Mouse (Mus musculus): ENCODE measurements around the gene Mstn.
A peak's percentile ranks its signal among the peaks of the same experiment; 100 is the strongest.

The Mstn gene

DNA sequence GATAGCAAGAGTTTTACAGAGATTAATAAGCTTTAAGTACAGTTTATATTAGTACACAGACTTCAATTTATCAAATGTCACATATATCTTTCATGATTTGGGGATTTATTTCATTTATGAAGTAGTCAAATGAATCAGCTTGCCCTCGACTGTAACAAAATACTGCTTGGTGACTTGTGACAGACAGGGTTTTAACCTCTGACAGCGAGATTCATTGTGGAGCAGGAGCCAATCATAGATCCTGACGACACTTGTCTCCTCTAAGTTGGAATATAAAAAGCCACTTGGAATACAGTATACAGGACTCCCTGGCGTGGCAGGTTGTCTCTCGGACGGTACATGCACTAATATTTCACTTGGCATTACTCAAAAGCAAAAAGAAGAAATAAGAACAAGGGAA is at the start of gene Mstn:
TSS of gene Mstn (plus strand) at position 301 of the 400 bp plus-strand sequence.
- DNase-seq (ENCODE audit: low spot score in 2 of 2): no peak

DNA sequence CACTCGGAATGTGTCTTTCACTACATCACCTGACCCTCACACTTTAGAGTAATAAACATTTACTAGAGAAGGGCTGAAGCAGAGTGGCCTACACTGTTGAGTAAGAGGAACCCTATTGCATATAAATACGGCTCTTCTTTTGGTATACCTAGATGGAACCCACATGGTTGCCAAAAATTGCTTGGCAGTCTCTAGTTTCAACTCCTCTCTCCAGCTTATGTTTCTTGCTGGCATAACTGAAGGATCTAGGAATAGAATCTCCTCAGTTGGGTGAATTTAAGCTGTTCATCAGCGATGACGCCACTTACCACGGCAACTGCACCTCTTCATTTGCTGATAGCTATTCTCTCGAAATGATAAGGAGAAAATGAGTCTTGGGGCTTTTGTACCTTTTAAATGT is 46.7 kb upstream of the Mstn start:
- DNase-seq (ENCODE audit: low spot score in 2 of 2): peak in 1 of 2 experiments; percentile 57

DNA sequence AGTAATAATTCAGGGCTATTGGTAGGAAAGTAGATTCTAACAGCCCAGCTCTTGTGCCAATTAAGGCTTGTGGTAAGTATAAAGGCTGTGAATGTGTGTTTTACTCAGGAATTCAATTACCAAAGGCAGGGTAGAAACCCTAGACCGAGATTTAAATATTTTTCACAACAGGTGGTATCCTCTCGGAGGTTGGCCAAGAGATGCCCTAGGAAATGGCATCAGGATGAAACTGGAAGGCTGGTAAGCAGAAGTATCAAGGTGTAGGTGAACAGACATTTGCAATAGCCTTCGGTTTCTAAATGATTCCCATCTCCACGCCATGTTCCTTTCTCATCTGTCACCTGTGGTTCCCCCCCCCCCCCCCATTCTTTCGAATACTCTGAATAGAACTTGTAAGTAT is 45.8 kb upstream of the Mstn start:
- no peak for DNase-seq (ENCODE audit: low spot score in 2 of 2)

DNA sequence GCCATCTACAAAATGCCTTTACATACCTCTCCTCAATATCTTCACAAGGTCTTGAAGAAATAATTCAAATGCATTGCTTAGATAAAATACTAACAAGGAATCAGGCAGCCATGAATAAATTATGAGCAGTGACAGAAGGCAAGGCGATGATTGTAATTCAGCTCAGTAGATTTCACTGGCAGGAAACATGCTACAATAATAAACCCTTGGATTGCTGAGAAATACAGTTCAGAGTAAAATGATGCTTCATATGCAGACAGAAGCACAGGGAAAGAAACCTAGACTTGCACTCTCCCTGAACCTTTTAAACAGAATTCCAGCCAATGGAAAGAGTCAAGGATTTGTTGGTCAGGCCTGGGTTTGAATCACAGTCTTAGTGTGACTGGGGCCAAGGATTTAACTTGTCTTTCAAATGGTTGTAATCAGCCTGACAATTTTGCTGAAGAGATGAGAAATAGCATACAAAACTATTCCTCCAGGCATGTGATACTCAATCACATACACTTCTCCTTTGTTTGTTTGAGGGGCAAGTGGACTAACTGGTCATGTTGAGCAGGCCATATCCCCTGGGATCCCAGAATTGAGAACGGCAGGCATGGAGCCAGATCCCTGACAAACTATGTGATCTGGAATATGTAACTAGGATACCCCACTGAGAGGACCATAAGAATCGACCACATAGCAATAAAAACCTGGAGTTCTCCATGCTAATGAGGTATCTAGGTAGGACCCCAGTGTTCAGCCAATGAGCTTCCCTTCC is 42.5 kb upstream of the Mstn start:
- no peak for DNase-seq (ENCODE audit: low spot score in 2 of 2)

DNA sequence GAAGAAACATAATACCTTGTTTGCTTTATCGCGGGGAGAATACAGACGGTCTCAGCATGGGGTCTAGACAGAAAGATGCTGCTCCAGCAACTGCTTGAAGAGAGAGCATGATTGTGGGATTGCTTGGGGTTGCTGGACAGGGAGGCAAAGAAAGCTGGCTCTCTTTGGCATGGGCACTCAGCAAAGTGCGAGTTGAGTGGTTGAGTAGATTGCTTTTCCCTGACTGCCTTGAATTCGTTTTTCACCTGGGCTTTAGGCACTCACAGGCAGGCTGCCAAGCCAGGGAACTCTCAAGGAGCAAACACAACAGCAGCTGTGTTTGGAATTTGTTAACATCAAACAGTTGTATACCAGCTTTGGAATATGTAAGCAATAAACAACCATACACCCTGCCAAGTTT is 41.4 kb upstream of the Mstn start, which contains the start of gene 1700019D03Rik:
TSS of gene 1700019D03Rik (minus strand) at position 101 of the 400 bp plus-strand sequence.
- DNase-seq (ENCODE audit: low spot score in 2 of 2): no peak

DNA sequence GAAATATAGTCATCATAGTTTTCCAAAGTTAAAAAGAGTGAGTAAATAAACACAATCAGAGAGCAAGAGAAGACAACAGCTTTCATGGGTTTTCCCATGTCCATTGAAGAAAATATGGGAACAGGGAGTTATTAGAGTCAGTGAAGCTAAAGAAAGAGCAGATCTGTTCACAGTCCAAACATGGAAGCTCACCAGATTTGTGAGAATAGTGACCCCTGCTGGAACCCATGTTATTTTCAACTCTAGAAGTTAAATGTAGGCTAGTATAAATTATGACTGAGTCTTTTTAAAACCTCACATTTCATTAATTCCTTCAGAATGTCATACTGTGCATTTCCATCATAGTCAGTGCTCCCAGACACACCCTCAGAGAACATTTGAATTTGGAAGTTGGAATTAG is 28.9 kb upstream of the Mstn start:
- peak in 1 of 2 experiments; percentile 32 for DNase-seq (ENCODE audit: low spot score in 2 of 2)

DNA sequence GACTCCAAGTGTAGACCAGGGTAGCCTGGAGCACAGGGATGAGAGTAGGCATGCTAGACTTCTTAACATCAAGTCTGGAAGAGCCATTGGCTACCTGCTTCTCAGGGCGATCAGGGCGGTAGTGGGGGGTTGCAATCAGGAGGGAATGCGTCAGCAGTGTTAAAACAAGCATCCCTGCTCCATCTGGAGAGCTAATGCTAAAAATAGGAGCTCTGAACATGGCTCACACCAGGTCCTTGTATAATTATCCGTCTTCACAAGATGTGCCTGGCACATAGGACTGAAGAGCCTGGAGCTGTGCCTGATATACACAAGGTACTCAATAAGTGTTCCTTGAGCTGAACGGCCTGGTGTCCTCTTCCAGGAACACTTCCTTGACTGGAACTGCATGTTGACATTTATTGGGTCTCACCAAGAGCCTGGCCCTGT is 24.0 kb upstream of the Mstn start:
- DNase-seq (ENCODE audit: low spot score in 2 of 2): no peak

DNA sequence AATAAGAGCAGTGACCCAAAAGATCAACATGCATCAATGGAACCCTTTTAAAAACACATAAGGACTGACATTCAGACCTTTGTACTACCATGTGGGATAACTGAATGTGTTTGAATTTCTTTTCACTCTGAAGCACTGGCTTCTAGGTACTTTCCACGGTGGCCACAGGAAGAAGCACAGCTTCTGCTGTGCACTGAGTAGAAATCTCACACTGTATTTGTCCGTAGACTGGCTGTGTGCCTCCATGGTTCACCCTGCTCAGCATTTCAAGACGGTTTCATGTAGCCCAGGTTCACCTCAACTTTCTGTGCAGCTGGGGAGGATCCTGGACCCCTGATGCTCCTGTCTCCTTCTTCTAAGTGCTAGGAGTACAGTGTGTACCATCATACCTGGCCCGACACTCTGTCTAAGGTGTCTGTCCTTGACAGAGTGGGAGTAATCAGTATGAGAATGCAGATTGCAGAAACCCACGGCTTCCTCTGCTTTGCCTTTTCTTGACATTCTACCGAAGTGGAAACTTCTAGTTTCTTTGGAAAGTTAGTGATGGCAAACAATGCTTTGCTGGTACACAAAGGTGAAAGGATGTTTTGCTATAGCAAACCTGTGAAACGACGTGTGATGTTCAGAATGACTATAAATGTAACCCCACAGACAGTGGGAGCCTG is 11.5 kb upstream of the Mstn start:
- DNase-seq (ENCODE audit: low spot score in 2 of 2): no peak

DNA sequence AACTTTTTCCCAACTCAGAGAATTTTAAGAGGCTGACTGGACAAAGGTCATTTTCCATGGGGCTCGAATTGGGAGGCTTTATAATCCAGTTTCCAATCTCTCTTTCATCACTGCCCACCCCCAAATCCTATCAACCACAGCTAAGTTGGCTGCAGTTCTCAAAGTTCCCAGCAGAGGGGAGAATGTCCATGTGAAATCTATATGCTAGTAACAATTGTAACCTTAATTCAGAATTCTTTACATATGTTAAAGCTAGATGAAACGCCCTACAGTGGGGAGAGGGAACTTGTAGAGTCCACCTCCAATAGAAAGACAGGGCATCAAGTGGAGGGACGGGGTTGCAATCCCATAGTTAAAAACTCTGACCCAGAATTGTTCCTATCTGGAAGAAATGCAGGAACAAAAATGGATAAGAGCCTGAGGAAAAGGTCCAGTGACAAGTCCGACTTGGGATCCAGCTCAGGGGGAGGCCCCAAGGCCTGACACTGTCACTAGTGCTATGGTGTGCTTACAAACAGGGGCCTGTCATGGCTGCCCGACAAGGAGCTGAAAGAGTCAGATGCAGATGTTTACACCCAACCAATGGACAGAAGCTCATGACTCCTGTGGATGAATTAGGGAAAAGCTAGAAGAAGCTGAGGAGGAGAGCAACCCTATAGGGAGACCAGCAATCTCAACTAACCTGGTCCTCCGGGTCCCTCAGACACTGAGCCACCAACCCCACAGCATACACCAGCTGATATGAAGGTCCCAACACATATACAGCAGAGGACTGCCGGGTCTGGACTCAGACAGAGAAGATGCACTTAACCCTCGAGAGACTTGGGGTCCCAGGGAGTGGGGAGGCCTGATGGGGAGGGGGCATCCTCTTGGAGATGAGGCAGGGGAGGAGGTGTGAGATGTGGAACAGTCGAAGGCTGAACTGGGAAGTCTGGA is 8.1 kb upstream of the Mstn start:
- peak; percentile 71 to 76 for DNase-seq (ENCODE audit: low spot score in 2 of 2)

DNA sequence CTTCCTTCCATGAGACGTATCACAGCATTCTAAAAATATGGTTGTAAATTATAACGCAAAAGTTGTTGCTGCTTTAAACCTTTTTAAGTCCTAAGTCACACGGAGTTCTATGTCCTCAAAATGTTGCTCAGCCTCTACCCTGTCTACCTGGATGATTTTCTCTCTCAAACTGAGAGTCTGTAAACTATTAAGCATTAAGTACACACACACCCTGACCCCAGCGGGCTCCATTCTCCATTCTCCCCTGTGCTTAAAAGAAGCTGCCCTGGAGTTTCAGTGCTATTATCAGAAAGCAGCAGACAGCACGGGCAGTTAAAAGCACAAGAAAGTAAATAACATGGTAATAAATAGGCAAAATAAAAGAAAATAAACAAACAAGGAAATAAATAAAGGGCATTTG is 2.3 kb upstream of the Mstn start:
- DNase-seq (ENCODE audit: low spot score in 2 of 2): no peak

DNA sequence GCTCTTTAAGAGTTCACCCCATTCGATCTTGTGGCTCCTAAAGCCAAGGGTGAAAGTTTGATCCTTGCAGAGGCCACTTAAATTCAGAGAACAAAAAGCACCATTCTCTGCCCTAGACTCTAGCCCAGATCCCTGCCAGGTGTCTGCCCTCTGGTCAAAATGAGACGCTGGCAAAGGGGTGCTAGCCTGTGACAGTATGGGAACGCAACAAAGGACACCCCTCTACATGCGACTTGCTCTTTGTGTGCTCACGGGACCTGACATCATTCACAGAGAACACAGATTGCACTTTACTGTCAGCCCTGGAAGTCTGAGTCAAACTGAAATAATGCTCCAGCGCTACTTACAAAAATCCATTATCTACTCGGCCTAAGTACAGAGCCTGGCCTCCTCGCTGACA is 941 bp upstream of the Mstn start:
- no peak for DNase-seq (ENCODE audit: low spot score in 2 of 2)

DNA sequence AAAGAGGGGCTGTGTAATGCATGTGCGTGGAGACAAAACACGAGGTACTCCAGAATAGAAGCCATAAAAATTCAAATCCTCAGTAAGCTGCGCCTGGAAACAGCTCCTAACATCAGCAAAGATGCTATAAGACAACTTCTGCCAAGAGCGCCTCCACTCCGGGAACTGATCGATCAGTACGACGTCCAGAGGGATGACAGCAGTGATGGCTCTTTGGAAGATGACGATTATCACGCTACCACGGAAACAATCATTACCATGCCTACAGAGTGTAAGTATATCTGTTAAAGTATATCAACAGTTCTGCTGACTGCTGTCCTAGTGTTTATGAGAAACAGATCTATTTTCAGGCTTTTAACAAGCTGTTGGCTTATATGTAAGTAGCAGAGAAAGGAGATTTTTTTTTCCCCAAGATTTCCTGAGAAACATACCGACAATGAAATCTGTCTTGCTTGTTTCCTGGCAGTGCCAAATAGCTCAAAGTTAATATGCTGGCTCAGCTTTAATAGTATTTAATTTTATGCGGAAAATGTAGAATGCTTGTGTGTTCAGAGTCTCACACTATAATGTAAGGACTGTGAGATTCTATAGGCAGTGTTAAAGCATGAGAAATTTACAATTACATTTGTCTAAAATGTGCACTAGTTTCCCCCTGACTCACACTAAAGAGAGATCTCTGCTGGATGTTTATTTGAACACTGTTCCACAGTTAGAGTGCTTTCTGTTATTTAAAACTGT is 600 bp downstream of the Mstn start:
- DNase-seq (ENCODE audit: low spot score in 2 of 2): peak; percentile 27 to 60

DNA sequence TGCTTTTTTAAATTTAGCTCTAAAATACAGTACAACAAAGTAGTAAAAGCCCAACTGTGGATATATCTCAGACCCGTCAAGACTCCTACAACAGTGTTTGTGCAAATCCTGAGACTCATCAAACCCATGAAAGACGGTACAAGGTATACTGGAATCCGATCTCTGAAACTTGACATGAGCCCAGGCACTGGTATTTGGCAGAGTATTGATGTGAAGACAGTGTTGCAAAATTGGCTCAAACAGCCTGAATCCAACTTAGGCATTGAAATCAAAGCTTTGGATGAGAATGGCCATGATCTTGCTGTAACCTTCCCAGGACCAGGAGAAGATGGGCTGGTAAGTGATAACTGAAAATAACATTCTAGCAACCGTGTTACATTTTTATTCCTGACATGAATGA is 2.5 kb downstream of the Mstn start:
- DNase-seq (ENCODE audit: low spot score in 2 of 2): no peak

DNA sequence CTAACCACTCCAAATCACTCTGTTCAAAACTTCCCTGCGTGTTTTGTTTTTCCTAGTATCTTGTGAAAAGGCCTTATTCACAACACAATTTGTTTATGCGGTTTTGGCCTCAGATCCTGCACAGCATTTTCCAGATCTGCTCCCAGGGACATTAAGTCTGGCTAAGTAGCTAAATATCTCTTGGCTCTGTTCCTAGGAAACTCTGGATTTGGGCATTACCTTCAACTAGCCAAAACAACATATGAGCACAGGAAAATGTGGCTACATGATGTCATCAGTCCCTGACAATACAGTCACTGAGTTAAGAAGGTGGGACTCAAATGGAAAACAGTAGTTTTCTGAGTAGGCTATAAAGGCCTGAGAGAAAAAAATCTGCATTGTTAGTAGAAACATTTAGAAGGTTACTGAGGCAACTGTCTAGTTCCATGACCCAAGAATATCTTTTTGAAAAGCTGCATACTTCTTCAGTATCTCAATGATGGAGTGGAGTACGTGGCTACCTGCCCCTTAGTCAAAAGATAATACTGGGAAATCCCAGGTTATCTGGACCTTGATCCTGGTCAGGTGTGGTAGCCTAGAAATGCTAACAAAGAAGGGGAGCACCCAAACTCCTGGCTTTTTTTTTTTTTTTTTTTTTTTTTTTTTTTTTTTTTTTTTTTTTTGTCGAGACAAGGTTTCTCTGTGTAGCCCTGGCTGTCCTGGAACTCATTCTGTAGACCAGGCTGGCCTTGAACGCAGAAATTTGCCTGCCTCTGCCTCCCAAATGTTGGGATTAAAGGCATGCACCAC is 8.5 kb downstream of the Mstn start:
- no peak for DNase-seq (ENCODE audit: low spot score in 2 of 2)

DNA sequence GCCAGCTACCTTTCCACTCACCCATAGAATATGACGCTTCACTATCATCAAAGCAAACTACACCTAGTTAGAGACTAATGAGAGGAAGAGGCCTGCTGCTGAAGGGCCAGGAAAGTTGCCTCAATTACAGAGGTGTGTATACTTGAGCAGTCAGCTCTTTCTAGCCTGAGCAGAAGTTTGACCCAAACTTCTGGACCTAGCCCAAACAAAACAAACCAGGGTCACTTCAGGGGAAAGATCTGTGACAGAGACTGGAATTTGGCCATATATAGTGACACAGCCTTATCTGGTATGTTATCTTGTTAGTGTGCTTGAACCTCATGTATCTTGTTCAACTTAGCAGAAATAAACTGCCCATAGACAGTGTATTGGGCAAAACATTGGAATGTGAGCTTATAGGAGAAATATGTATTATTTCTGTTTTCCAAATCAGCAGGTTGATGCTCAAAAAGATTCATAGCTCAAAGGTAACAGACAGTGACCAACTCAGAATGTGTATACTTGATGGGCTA is 9.3 kb downstream of the Mstn start:
- DNase-seq (ENCODE audit: low spot score in 2 of 2): no peak

DNA sequence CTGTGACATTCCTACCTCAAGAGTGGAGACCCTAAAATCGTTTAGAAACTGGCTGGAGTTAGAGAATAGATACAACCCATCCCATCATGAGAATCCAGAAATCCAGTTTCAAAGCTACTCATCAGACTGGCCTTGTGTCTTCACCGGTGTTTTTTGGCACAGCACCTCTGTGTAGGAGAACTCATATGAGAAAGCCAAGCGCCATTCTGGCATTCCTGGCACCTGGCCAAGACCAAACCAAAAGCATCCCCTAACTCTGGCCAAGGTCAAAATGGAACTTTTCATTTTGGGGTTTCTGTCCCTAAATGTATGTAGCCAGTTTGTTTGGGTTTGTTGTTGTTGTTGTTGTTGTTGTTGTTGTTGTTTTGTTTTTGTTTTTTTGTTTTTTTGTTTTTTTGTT is 15.2 kb downstream of the Mstn start:
- no peak for DNase-seq (ENCODE audit: low spot score in 2 of 2)

DNA sequence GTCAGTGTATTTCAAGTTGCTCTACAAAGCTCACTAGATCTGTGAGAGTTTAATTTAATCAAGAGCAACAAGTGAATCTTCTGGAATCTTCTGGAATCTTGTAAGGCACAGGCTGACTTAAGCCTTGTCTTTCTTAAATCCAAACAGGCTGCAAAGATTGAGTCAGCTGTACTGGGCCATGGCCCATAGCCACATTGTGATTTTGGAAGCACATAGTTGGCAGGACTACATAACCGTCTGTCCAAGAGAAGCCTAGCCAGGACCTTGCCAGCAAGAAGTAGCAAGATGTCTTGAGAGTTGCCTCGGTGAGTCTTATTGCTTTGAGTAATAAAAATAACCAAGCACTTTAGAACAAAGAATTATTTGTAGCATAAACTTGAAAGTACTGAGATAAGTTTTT is 18.4 kb downstream of the Mstn start:
- no peak for DNase-seq (ENCODE audit: low spot score in 2 of 2)

DNA sequence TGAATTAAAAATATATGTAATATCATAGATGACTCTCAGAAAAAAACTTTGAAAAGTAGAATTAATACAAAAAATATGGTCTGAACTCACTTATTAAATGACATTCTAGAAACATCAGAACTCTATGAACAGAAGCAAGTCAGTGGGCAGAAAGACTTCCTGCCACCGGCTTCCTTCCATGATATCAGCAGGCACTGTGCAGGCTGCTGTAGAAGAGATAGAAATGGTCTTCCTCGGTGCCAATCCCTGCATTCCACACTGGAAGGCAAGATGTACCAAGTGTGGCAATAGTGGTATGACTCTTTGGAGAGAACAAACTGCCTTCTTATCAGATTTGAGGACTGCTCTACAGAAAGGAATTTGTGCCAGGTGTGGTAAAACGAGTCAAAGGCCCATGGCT is 19.2 kb downstream of the Mstn start:
- DNase-seq (ENCODE audit: low spot score in 2 of 2): no peak

DNA sequence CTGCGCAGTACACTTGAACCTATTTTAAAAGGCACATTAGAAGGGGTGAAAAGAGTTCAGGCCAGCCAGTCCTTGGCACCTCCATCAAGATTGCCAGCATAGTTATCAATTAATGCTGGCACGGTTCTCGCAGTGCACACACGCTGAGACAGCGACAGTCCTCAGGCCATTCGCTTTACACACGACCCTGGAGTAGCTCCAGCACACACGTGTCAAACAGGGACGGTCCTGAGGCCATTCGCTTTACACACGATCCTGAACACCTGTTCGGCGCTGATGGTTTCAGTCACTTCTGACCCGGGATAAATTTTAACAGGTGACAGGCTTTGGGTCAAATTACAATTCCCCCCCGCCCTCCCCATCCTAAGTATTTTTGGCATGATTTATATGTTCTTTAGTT is 23.8 kb downstream of the Mstn start:
- no peak for DNase-seq (ENCODE audit: low spot score in 2 of 2)

DNA sequence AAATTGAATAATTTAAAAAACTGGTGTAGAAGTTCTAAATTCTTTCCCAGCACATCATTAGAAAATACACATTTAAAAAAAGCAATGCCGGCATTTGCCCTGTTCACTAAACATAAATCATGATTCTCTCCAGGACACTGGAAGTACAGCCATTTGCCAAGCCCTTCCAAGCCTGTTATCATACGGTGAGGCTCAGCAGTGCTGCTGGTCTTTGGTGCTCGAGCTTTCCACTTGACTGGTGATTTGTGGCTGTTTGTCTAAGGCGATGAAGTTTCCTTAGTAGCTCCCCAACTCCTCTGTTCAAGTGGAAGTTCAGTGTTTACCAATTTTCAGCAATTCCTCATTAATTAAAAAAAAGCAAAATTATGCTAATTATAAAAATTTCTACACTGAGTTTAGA is 24.6 kb downstream of the Mstn start:
- DNase-seq (ENCODE audit: low spot score in 2 of 2): no peak

DNA sequence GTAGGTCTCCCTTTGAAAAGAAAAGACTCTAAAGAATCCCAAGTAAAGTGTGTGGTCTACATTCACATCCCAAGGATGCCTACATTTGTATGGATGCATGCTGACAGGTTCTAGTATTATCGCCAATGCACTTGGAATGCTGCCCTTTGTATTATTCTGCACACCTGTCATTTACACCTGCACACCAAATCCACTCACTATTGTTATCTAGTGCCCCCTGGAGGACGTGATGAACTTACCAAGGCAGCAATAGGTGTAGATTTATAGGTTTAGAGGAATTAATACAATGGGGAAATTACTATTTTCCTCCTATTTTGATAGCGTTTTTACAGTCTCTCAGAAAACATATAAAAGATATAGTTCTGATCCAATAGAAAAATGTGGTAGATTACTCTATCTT is 31.7 kb downstream of the Mstn start:
- DNase-seq (ENCODE audit: low spot score in 2 of 2): no peak
